Mouse (Mus musculus) liver, postnatal 0 days (tissue): Measurements from ENCODE around the gene Prpf19. TPM values are rescaled to one million over a fixed set of nuclear protein-coding genes. Genes with fewer than 3 reads are reported as not detected.
A peak's percentile ranks its signal among the peaks of the same experiment; 100 is the strongest.

Experiments used
- ATAC-seq: fragments of 200-750 bp; cut with Nextera tagmentation; 2 replicates; pipeline ENCODE4 v1.8.0; 2017; ENCODE audit warnings: mild to moderate bottlenecking, moderate library complexity
- DNase-seq: peaks from one replicate; pipeline ENCODE4 v3.0.0-alpha.2; 2016
- H3K27ac ChIP-seq: fragments of 300-500 bp; sonication (generic); 2 replicates; pipeline ENCODE4 v1.5.1; 2014; ENCODE audit warnings: antibody characterized with exemption, moderate library complexity, mild to moderate bottlenecking, low read depth
- H3K27me3 ChIP-seq: fragments of 300-500 bp; sonication (generic); 2 replicates; pipeline ENCODE4 v1.6.1; 2014; ENCODE audit warnings: low read length, control low read depth, mixed read lengths; ENCODE audit not compliant: insufficient read depth
- H3K36me3 ChIP-seq: fragments of 300-500 bp; sonication (generic); replicated peaks from 2 replicates; pipeline ENCODE4 v1.6.1; 2014; ENCODE audit warnings: mild to moderate bottlenecking, control low read depth, low read length, moderate library complexity, mixed read lengths; ENCODE audit not compliant: insufficient read depth
- H3K4me1 ChIP-seq: fragments of 300-500 bp; sonication (generic); 2 replicates; pipeline ENCODE4 v1.6.1; 2014; ENCODE audit warnings: antibody characterized with exemption, mild to moderate bottlenecking, control low read depth; ENCODE audit not compliant: insufficient read depth
- H3K4me2 ChIP-seq: fragments of 300-500 bp; sonication (generic); 2 replicates; pipeline ENCODE4 v1.6.1; 2014; ENCODE audit warnings: low read depth, mild to moderate bottlenecking, low read length, moderate library complexity, mixed read lengths
- H3K4me3 ChIP-seq: fragments of 300-500 bp; sonication (generic); 2 replicates; pipeline ENCODE4 v1.5.1; 2014; ENCODE audit warnings: low read depth, low read length
- H3K9ac ChIP-seq: fragments of 300-500 bp; sonication (generic); replicated peaks from 2 replicates; pipeline ENCODE4 v1.6.1; 2014; ENCODE audit warnings: mild to moderate bottlenecking, moderate library complexity
- H3K9me3 ChIP-seq: fragments of 300-500 bp; sonication (generic); 2 replicates; pipeline ENCODE4 v1.6.1; 2016; ENCODE audit warnings: mild to moderate bottlenecking, control low read depth, low read length, mixed read lengths
- CTCF ChIP-seq: sonication (generic); IDR thresholded peaks from 2 replicates; pipeline ENCODE4 v1.5.1; 2016; ENCODE audit warnings: antibody characterized with exemption, low read depth
- EP300 ChIP-seq: IDR thresholded peaks from 2 replicates; pipeline ENCODE4 v1.6.1; 2016; ENCODE audit warnings: antibody characterized with exemption, low read depth, mild to moderate bottlenecking
- WGBS: fragments of 180-500 bp; shearing (Covaris S2); extraction: QIAGEN DNeasy Blood & Tissue Kit; methylation state at CpG from one replicate; pipeline ENCODE4 v1.1.7; 2014; ENCODE audit not compliant: insufficient replicate concordance; 5-methylcytosine and 5-hydroxymethylcytosine counted together
- polyA plus RNA-seq: library from polyadenylated mRNA; unstranded; fragments of >200 nt; fragmentation: Nextera tagmentation; extraction: Ambion mirVana; gene quantifications from 2 replicates; pipeline ENCODE4 v1.2.1, GENCODE M21; 2015

Prpf19 gene
- polyA plus RNA-seq, 1 experiment from 2014 or later = 12.7 TPM

DNA sequence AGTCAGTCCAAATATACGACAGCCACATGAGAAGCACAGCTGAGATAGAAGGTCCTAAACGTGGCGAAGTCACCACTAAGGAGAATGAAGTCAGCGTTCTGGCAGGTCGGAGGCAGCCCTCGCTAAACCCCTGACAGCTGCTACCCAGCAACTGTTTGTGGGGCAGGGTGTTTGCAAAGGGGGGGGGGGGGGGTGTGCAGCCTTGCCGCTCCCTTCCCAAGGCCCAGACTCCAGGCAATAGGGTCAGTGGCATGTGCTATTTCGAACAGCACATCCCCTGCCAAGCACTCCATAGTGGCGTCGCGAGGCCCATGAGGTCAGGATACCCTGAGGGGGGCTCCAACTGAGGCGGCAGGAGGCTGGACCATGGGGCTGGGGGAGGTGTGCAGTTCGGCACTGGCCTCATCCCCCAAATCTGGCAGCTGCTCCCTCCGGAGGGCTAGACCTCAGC, 14.0 kb upstream of the Prpf19 start:
- no peaks in the 10 kb centered on the region; the same call in 1 of the 2 replicates for H3K9me3 ChIP-seq
- no peak for TF ChIP-seq CTCF
- no peak for TF ChIP-seq EP300
- H3K36me3 ChIP-seq = no peaks in the 10 kb centered on the region
- DNase-seq = peak; percentile 27
- WGBS = 4% methylated on average over 14 of the region's 14 CpGs
- H3K27ac ChIP-seq = no peak overlapping the region
- H3K4me3 ChIP-seq = peak overlapping the region; percentile 54
- no peak; the same call in 1 of the 2 replicates for ATAC-seq
- no peaks in the 10 kb centered on the region for H3K27me3 ChIP-seq
- H3K4me1 ChIP-seq = peaks cover 20% of the 10 kb centered on the region
- H3K9ac ChIP-seq = peak overlapping the region; percentile 73
- H3K4me2 ChIP-seq = peak overlapping the region; percentile 85

DNA sequence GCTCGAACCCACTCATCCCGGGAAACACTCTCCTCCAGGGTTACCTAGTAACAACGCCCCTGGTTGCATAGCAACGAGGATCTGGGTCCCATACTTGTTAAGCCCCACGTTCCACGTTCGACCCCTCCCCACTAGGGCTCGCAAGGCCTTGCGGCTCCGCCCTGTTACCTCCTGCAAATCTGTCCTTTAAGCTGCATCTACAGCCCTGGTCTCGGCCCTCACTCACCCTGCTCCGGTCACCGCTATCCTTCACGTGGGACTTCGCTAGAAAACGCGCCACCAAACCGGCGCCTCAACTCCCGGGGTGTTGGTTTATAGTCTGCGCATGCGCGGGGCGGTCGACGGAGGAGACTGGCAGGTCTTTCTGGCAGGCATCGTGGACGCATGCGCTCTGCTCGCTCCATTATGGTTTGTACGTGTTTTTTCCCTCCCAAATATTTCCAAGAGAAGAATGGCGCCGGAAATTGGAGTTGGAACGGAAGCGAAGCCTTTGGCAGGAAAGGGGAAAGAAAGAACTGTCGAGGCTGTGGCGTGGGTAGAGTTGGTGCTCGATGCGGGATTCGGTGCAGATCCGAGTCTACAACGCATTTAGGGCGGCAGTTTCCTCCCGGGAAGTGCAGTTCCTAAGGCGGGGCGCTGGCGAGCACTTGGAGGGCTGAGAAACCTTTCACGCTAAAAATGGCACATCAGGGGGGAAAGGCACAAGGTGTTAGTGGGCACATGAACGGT, 13.4 kb upstream of the Prpf19 start, which contains the start of gene Tmem109:
Gene Tmem109, minus strand, starts transcription at position 576 of the 729 bp plus-strand sequence.
- H3K4me2 ChIP-seq = peak within 1 kb of the TSS; percentile 85
- peak; percentile 91 for DNase-seq
- ATAC-seq = peak; percentile 92
- no peaks in the 10 kb centered on the region for H3K27me3 ChIP-seq
- under 1% methylated on average over 49 of the region's 49 CpGs for WGBS
- H3K4me3 ChIP-seq = peak within 1 kb of the TSS; percentile 54
- H3K4me1 ChIP-seq = peaks cover 20% of the 10 kb centered on the region
- H3K9me3 ChIP-seq = no peaks in the 10 kb centered on the region; the same call in 1 of the 2 replicates
- TF ChIP-seq EP300 (peak; percentile 47; the same call in 1 of the 2 replicates), CTCF (peak; percentile 46; the same call in 1 of the 2 replicates)
- H3K9ac ChIP-seq = peak within 1 kb of the TSS; percentile 73
- H3K27ac ChIP-seq = peak within 1 kb of the TSS; percentile 82
- H3K36me3 ChIP-seq = no peaks in the 10 kb centered on the region

DNA sequence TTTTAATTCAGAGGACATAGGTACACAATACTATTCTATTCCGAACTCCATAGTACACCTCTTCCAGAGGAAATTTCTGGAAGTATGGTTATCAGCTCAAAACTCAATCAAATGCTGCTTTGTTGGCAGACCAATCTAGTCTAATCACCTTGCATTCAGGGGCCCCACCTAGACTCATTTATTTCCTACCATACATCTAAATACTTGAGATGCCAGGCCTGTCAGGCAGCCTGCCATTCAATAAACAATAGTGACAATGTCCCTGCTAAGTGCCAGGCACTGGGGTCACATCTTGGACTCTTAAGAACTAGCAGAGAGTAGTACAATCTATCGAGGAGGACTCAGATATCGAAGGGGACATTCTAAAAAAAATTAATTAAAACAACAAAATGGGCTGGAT, 2.8 kb upstream of the Prpf19 start:
- Histone ChIP-seq H3K27ac (no peak overlapping the region), H3K4me3 (no peak overlapping the region), H3K4me2 (no peak overlapping the region), H3K9me3 (no peaks in the 10 kb centered on the region), H3K4me1 (peaks cover 17% of the 10 kb centered on the region), H3K9ac (no peak overlapping the region), H3K36me3 (no peaks in the 10 kb centered on the region), H3K27me3 (no peaks in the 10 kb centered on the region)
- no peak for ATAC-seq
- WGBS = 71% methylated on average over 3 of the region's 3 CpGs
- DNase-seq = no peak
- TF ChIP-seq CTCF (no peak), EP300 (no peak)

DNA sequence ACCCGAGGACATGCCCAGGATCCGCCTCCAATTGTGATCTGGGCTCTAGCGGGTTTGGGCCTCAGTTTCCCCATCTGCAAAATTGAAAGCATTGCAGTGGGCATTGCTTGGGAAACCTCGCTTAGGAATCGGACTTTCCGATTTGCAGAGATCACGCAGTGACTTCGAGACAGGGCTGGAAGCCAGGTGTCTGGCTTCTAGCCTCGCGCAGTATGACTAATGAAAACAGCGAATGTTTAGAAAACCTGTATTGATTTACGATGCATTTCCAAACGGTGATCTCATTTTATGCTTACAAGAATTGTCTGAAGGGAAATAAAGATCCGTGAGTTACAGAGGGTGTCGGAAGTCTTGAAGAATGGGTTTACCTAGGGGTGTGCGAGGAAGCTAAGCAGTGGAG, 677 bp downstream of the Prpf19 start:
- no peaks in the 10 kb centered on the region for H3K27me3 ChIP-seq
- H3K36me3 ChIP-seq = peaks cover 25% of the 10 kb centered on the region
- no peak for TF ChIP-seq EP300
- no peak for TF ChIP-seq CTCF
- H3K4me1 ChIP-seq = peaks cover 20% of the 10 kb centered on the region
- peak overlapping the region; percentile 80 for H3K4me3 ChIP-seq
- no peaks in the 10 kb centered on the region for H3K9me3 ChIP-seq
- H3K27ac ChIP-seq = peak overlapping the region; percentile 96
- peak; percentile 19 for ATAC-seq
- H3K9ac ChIP-seq = peak overlapping the region; percentile 90
- 1% methylated on average over 16 of the region's 16 CpGs for WGBS
- DNase-seq = no peak
- H3K4me2 ChIP-seq = peak overlapping the region; percentile 99

DNA sequence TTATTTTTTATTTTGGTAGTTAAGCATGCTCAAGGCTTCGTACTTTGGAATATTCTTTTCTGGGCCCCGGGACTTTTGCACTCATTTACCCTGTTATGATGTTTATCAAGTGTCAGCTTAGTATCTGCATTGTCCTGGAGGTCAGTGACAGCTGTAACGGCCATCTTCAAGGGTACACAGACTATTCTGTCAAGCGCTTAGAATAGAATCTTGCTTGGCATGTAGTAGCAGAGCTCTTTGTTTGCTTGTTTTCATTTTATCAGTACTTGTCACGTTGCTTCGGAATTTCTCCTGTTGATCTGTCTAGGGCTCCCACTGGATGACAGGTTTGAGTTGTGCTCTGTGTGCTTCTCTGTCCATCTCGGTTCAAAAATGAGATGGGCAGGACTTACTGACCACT, 1.8 kb downstream of the Prpf19 start:
- Histone ChIP-seq H3K4me2 (peak overlapping the region; percentile 99), H3K27me3 (no peaks in the 10 kb centered on the region), H3K36me3 (peaks cover 33% of the 10 kb centered on the region), H3K4me1 (peaks cover 20% of the 10 kb centered on the region), H3K9ac (peak overlapping the region; percentile 90), H3K4me3 (peak overlapping the region; percentile 80), H3K9me3 (no peaks in the 10 kb centered on the region), H3K27ac (no peak overlapping the region)
- TF ChIP-seq EP300 = no peak
- TF ChIP-seq CTCF = no peak
- WGBS = 59% methylated on average over 7 of the region's 7 CpGs
- DNase-seq = no peak
- ATAC-seq = no peak

DNA sequence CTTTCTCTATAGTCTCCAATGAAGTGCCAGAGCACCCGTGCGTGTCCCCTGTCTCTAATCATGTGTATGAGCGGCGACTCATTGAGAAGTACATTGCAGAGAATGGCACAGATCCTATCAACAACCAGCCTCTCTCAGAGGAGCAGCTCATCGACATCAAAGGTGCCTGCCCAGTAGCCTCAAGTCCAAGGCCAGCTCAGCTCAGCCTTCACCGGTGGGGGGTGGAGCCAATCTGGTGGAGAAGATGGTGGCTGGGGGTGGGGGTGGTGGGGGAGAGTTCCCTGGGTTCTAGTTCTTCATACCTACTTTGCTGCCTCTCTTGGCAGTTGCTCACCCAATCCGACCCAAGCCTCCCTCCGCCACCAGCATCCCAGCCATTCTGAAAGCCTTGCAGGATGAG, 2.5 kb downstream of the Prpf19 start:
- Histone ChIP-seq H3K4me3 (no peak overlapping the region), H3K9ac (no peak overlapping the region; the same call in 1 of the 2 replicates)

More for the DNA sequence above, 2.5 kb downstream of the Prpf19 start:
- WGBS = 70% methylated on average over 8 of the region's 8 CpGs
- H3K27me3 ChIP-seq = no peaks in the 10 kb centered on the region
- TF ChIP-seq EP300 (no peak), CTCF (no peak)
- peaks cover 40% of the 10 kb centered on the region for H3K36me3 ChIP-seq
- H3K9me3 ChIP-seq = no peaks in the 10 kb centered on the region
- ATAC-seq = no peak
- H3K4me2 ChIP-seq = no peak overlapping the region
- no peak overlapping the region for H3K27ac ChIP-seq
- no peak for DNase-seq
- H3K4me1 ChIP-seq = peaks cover 20% of the 10 kb centered on the region
